Mouse (Mus musculus) fat pad, adult 2 months (tissue): ENCODE results near the gene Hsp90aa1.
"Not testable (repeated sequence)": the region's sequence is repeated elsewhere in the genome, so short reads cannot be mapped to it uniquely, and the experiment has no call there.

ENCODE experiments used
- DNase-seq: peaks from one replicate; pipeline ENCODE4 v3.0.0-alpha.2; 2011; ENCODE audit warnings: low read depth, low spot score; ENCODE audit errors: extremely low read depth

Hsp90aa1 gene

GRCm38 (mm10) chr12:110699171-110699547, 3.4 kb downstream of the Hsp90aa1 start:
- DNase-seq: no peak

- no peak for DNase-seq
Observed at GRCm38 (mm10) chr12:110698523-110699170, 3.9 kb downstream of the Hsp90aa1 start.

- no peak for DNase-seq
Observed at GRCm38 (mm10) chr12:110698080-110698479, 4.4 kb downstream of the Hsp90aa1 start.

GRCm38 (mm10) chr12:110697457-110697856, 5.1 kb downstream of the Hsp90aa1 start:
- no peak for DNase-seq

- DNase-seq: no peak
Observed at GRCm38 (mm10) chr12:110696975-110697400, 5.5 kb downstream of the Hsp90aa1 start.

- no peak for DNase-seq
Observed at GRCm38 (mm10) chr12:110696173-110696974, 6.2 kb downstream of the Hsp90aa1 start.

- no peak for DNase-seq
Observed at GRCm38 (mm10) chr12:110695676-110696171, 6.8 kb downstream of the Hsp90aa1 start.

GRCm38 (mm10) chr12:110693378-110693777, 9.2 kb downstream of the Hsp90aa1 start:
- DNase-seq: not testable (repeated sequence)

- no peak for DNase-seq
Observed at GRCm38 (mm10) chr12:110689919-110690643, 12.4 kb downstream of the Hsp90aa1 start.

- DNase-seq: not testable (repeated sequence)
Observed at GRCm38 (mm10) chr12:110688921-110689320, 13.6 kb downstream of the Hsp90aa1 start.

GRCm38 (mm10) chr12:110687894-110688734, 14.4 kb downstream of the Hsp90aa1 start:
- no peak for DNase-seq

GRCm38 (mm10) chr12:110683580-110683979, 18.9 kb downstream of the Hsp90aa1 start:
- DNase-seq: no peak

- DNase-seq: no peak
Observed at GRCm38 (mm10) chr12:110682561-110683299, 19.8 kb downstream of the Hsp90aa1 start, which contains the start of gene 1700001K19Rik. Gene 1700001K19Rik, minus strand, starts transcription at chr12:110682619.

- DNase-seq: no peak
Observed at GRCm38 (mm10) chr12:110681878-110682277, 20.6 kb downstream of the Hsp90aa1 start.

GRCm38 (mm10) chr12:110681191-110681590, 21.3 kb downstream of the Hsp90aa1 start:
- no peak for DNase-seq

GRCm38 (mm10) chr12:110674243-110674642, 28.3 kb downstream of the Hsp90aa1 start:
- DNase-seq: no peak

GRCm38 (mm10) chr12:110667466-110668077, 35.0 kb downstream of the Hsp90aa1 start:
- no peak for DNase-seq

- DNase-seq: no peak
Observed at GRCm38 (mm10) chr12:110661746-110662145, 40.8 kb downstream of the Hsp90aa1 start.

GRCm38 (mm10) chr12:110651464-110651863, 51.1 kb downstream of the Hsp90aa1 start:
- no peak for DNase-seq
